Mouse (Mus musculus) ES-CJ7 (cell line): Measurements from ENCODE around the gene Nrxn3.

Source experiments
- DNase-seq: peaks from one replicate; pipeline ENCODE4 v3.0.0; 2011; ENCODE audit warnings: low read depth, low spot score

The Nrxn3 gene

GRCm38 (mm10) chr12:88812173-88812572 is 89.5 kb downstream of the Nrxn3 start:
- no peak for DNase-seq

GRCm38 (mm10) chr12:88816865-88817264 is 94.2 kb downstream of the Nrxn3 start:
- no peak for DNase-seq

- DNase-seq = no peak
These were observed 96.1 kb downstream of the Nrxn3 start for GRCm38 (mm10) chr12:88818622-88819334.

GRCm38 (mm10) chr12:88819335-88819709 is 96.6 kb downstream of the Nrxn3 start:
- DNase-seq = no peak

GRCm38 (mm10) chr12:88820131-88820530 is 97.5 kb downstream of the Nrxn3 start:
- no peak for DNase-seq

GRCm38 (mm10) chr12:88830851-88831250 is 108.2 kb downstream of the Nrxn3 start:
- DNase-seq = no peak

- no peak for DNase-seq
These were observed 113.1 kb downstream of the Nrxn3 start for GRCm38 (mm10) chr12:88835821-88836220.

- DNase-seq = no peak
These were observed 117.0 kb downstream of the Nrxn3 start for GRCm38 (mm10) chr12:88839724-88840123.

- DNase-seq = no peak
These were observed 118.7 kb downstream of the Nrxn3 start for GRCm38 (mm10) chr12:88841350-88841749.

GRCm38 (mm10) chr12:88850400-88851179 is 127.9 kb downstream of the Nrxn3 start:
- no peak for DNase-seq

- DNase-seq = no peak
These were observed 131.4 kb downstream of the Nrxn3 start for GRCm38 (mm10) chr12:88854039-88854438.

GRCm38 (mm10) chr12:88857701-88858100 is 135.0 kb downstream of the Nrxn3 start:
- DNase-seq = no peak

- no peak for DNase-seq
These were observed 137.0 kb downstream of the Nrxn3 start for GRCm38 (mm10) chr12:88859456-88860345.

GRCm38 (mm10) chr12:88860397-88860796 is 137.7 kb downstream of the Nrxn3 start:
- DNase-seq = no peak

- peak; percentile 2 for DNase-seq
These were observed 140.4 kb downstream of the Nrxn3 start for GRCm38 (mm10) chr12:88863069-88863468.

- DNase-seq = no peak
These were observed 145.6 kb downstream of the Nrxn3 start for GRCm38 (mm10) chr12:88868288-88868687.

- no peak for DNase-seq
These were observed 174.7 kb downstream of the Nrxn3 start for GRCm38 (mm10) chr12:88897331-88897730.

- no peak for DNase-seq
These were observed 177.5 kb downstream of the Nrxn3 start for GRCm38 (mm10) chr12:88900014-88900727.

- DNase-seq = peak; percentile 35
These were observed 178.0 kb downstream of the Nrxn3 start for GRCm38 (mm10) chr12:88900728-88901080.

- DNase-seq = peak; percentile 81
These were observed 188.1 kb downstream of the Nrxn3 start for GRCm38 (mm10) chr12:88910761-88911160.

GRCm38 (mm10) chr12:88916752-88917151 is 194.1 kb downstream of the Nrxn3 start:
- no peak for DNase-seq
